Comparison of ENCODE assay signal across 7 mouse cellular contexts in genomic region chr19:36736537-36736936, GRCm38 (mm10). TPM values are rescaled to one million over a fixed set of nuclear protein-coding genes. Genes with fewer than 3 reads are reported as not detected.
DNase-seq lines count a peak whose midpoint lies in the region; TF ChIP-seq lines count a peak whose summit lies in the region.

Gene Ppp1r3c (minus strand): TSS chr19:36736653.

- H3K36me3 ChIP-seq in midbrain, embryonic 10.5 days = 0 out of 2 replicates have a peak, but pooled peaks cover 5% of the 10 kb centered on the region
- H3K36me3 ChIP-seq in small intestine, adult 2 months (ENCODE audit: control insufficient read depth, insufficient read depth, low read length) = no peaks in the 10 kb centered on the region

- under 1% methylated on average over 33 of the region's 33 CpGs for WGBS in midbrain, embryonic 10.5 days
- WGBS in small intestine, adult 2 months = under 1% methylated on average over 33 of the region's 33 CpGs

- peak; percentile 89 for TF ChIP-seq POLR2A in small intestine, adult 2 months (IDR thresholded peaks at IDR 0.05; ENCODE audit: low read depth, low read length)

- peak within 1 kb of the TSS; percentile 88 for H3K27ac ChIP-seq in midbrain, embryonic 10.5 days (replicated peaks)
- H3K27ac ChIP-seq in small intestine, adult 2 months (ENCODE audit: insufficient read depth, low read depth, low read length) = peak within 1 kb of the TSS; percentile 51; the same call in 1 of the 2 replicates

- peak within 1 kb of the TSS; percentile 55 for H3K4me3 ChIP-seq in midbrain, embryonic 10.5 days
- peak within 1 kb of the TSS; percentile 56 for H3K4me3 ChIP-seq in small intestine, adult 2 months (ENCODE audit: low read depth, low read length)

- peaks cover 13% of the 10 kb centered on the region for H3K4me1 ChIP-seq in midbrain, embryonic 10.5 days
- peaks cover 3% of the 10 kb centered on the region for H3K4me1 ChIP-seq in small intestine, adult 2 months (ENCODE audit: control insufficient read depth, insufficient read depth, insufficient read length, low read length)

- no peaks in the 10 kb centered on the region for H3K9me3 ChIP-seq in midbrain, embryonic 10.5 days (replicated peaks)

- no peak for TF ChIP-seq CTCF in small intestine, adult 2 months (IDR thresholded peaks at IDR 0.05; ENCODE audit: extremely low read depth, insufficient read length, insufficient replicate concordance, low read depth, low read length)

- DNase-seq in adrenal gland, postnatal 25 days = peak; percentile 89
- DNase-seq in embryo, embryonic 9.5 days (ENCODE audit: extremely low spot score) = peak; percentile 93
- DNase-seq in heart, adult 11 months = peak; percentile 100
- DNase-seq in kidney, adult 11 months = peak; percentile 92
- peak; percentile 86 to 88 for DNase-seq in left cerebral cortex, postnatal 36 days (ENCODE audit: low spot score in 2 of 2)
- peak; percentile 96 for DNase-seq in midbrain, embryonic 10.5 days (ENCODE audit: low spot score)

- intact Hi-C loops in left cerebral cortex, postnatal 36 days (cut with DNase I) = loop anchor here (5.0 kb wide), 2 partner anchors 129 to 199 kb away; no protein-coding TSS in a partner anchor

- peaks cover 14% of the 10 kb centered on the region for H3K27me3 ChIP-seq in midbrain, embryonic 10.5 days (ENCODE audit: low read depth, poor library complexity, severe bottlenecking)
- peaks cover 7% of the 10 kb centered on the region for H3K27me3 ChIP-seq in small intestine, adult 2 months (ENCODE audit: control insufficient read depth, insufficient read depth, low read length)

RNA-seq across cellular contexts. Expression of gene Ppp1r3c, which starts in this region (rescaled TPM):
- total RNA-seq in adrenal gland, postnatal 25 days (2021) = 11.1 and 18.4 TPM in 2 replicates
- 10 to 100 TPM; 46.7 to 47.7 TPM for total RNA-seq in left cerebral cortex, postnatal 36 days (2021)
- 1.6 and 2.0 TPM in 2 replicates for polyA plus RNA-seq in midbrain, embryonic 10.5 days (2016; fragmentation: Nextera tagmentation; extraction: Ambion mirVana)
- 0.55 and 0.75 TPM in 2 replicates for polyA plus RNA-seq in small intestine, adult 2 months (2012; rRNA removed)

Comparison
In these comparisons a context has a peak if more than half of its experiments do, and no peak if none do; other contexts are left out.
1. Peak in every context shown above with its lines: DNase-seq, H3K4me3 ChIP-seq and H3K27ac ChIP-seq.